Mouse (Mus musculus) lung, postnatal 0 days (tissue): ENCODE results near the gene Zic2. TPM values are rescaled to one million over a fixed set of nuclear protein-coding genes. Genes with fewer than 3 reads are reported as not detected.

Experiments used
- ATAC-seq: fragments of 200-750 bp; cut with Nextera tagmentation; 2 replicates; pipeline ENCODE4 v1.8.0; 2017; ENCODE audit warnings: moderate library complexity
- DNase-seq: peaks from one replicate; pipeline ENCODE4 v3.0.0-alpha.2; 2016; ENCODE audit warnings: low spot score
- H3K27ac ChIP-seq: fragments of 300-500 bp; sonication (generic); 2 replicates; pipeline ENCODE4 v1.5.1; 2014; ENCODE audit warnings: antibody characterized with exemption, mild to moderate bottlenecking, low read length, mixed read lengths
- H3K27me3 ChIP-seq: fragments of 300-500 bp; sonication (generic); replicated peaks from 2 replicates; pipeline ENCODE4 v1.6.1; 2014; ENCODE audit warnings: low read length, mixed read lengths; ENCODE audit not compliant: insufficient read depth
- H3K36me3 ChIP-seq: fragments of 300-500 bp; sonication (generic); 2 replicates; pipeline ENCODE4 v1.6.1; 2014; ENCODE audit warnings: low read length, mixed read lengths; ENCODE audit not compliant: insufficient read depth
- H3K4me1 ChIP-seq: fragments of 300-500 bp; sonication (generic); 2 replicates; pipeline ENCODE4 v1.6.1; 2014; ENCODE audit warnings: antibody characterized with exemption, low read depth, low read length, mixed read lengths; ENCODE audit not compliant: insufficient read depth
- H3K4me2 ChIP-seq: fragments of 300-500 bp; sonication (generic); replicated peaks from 2 replicates; pipeline ENCODE4 v1.6.1; 2014; ENCODE audit warnings: low read depth, mild to moderate bottlenecking, low read length, moderate library complexity, mixed read lengths
- H3K4me3 ChIP-seq: fragments of 300-500 bp; sonication (generic); 2 replicates; pipeline ENCODE4 v1.5.1; 2014; ENCODE audit warnings: low read depth, low read length
- H3K9ac ChIP-seq: fragments of 300-500 bp; sonication (generic); replicated peaks from 2 replicates; pipeline ENCODE4 v1.6.1; 2014; ENCODE audit warnings: low read depth, mild to moderate bottlenecking
- H3K9me3 ChIP-seq: fragments of 300-500 bp; sonication (generic); 2 replicates; pipeline ENCODE4 v1.6.1; 2016; ENCODE audit warnings: low read length, mixed read lengths
- CTCF ChIP-seq: IDR thresholded peaks from 2 replicates; pipeline ENCODE4 v1.5.1; 2016; ENCODE audit warnings: antibody characterized with exemption, mild to moderate bottlenecking
- EP300 ChIP-seq: IDR thresholded peaks from 2 replicates; pipeline ENCODE4 v1.6.1; 2016; ENCODE audit warnings: antibody characterized with exemption, mild to moderate bottlenecking, control low read depth
- WGBS: fragments of 180-500 bp; shearing (Covaris S2); extraction: QIAGEN DNeasy Blood & Tissue Kit; methylation state at CpG from one replicate; pipeline ENCODE4 v1.1.7; 2014; 5-methylcytosine and 5-hydroxymethylcytosine counted together
- polyA plus RNA-seq: library from polyadenylated mRNA; unstranded; fragments of >200 nt; fragmentation: Nextera tagmentation; extraction: Ambion mirVana; gene quantifications from 2 replicates; pipeline ENCODE4 v1.2.1, GENCODE M21; 2015

Gene Zic2
- polyA plus RNA-seq, 1 experiment from 2014 or later, result 0.05 TPM

DNA sequence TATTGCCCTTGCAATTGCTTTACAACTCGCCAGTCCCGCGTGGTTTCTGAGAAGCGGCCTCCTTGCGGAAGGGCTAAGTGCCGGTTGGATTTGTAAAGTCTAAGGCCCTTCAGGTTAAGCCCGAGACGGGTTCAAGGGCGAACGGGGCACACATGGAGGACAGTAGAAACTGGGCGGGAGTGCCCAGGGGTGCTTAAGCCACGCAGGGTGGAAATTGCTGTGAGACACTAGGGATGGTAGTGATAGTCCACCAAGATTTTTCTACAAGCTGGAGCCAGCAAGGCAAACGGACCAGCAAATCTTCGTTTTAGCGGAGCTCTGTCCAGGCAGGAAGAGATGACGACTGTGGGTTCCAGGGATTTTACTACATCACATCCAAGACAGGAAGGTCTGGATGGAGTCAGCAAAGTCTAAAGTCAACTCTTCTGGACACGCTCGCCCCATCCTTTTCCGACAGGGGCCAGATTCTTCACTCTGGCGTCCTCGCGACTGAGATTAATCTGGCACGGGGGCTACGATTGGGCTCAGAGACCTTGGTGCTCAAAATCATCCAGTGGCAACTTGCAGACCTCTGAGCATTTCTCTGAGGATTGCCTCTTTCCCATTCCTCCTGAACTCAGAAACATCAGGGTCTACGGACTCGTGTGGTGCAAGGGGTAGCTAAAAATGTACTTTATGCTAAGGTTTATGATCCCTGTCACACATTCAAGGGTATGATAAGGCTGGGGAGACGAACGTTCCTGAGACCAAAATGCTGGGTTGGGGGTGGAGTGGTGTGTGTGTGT, 6.1 kb upstream of the Zic2 start:
- H3K27ac ChIP-seq, result no peak overlapping the region
- no peak overlapping the region for H3K4me3 ChIP-seq
- H3K9ac ChIP-seq, result no peak overlapping the region
- H3K4me2 ChIP-seq, result no peak overlapping the region
- 3% methylated on average over 28 of the region's 28 CpGs for WGBS
- H3K36me3 ChIP-seq, result no peaks in the 10 kb centered on the region
- no peak for ATAC-seq
- H3K27me3 ChIP-seq, result peaks cover 98% of the 10 kb centered on the region
- no peaks in the 10 kb centered on the region for H3K9me3 ChIP-seq
- no peak for DNase-seq
- TF ChIP-seq EP300 (no peak), CTCF (no peak)
- H3K4me1 ChIP-seq, result 0 out of 2 replicates have a peak, but pooled peaks cover 7% of the 10 kb centered on the region

DNA sequence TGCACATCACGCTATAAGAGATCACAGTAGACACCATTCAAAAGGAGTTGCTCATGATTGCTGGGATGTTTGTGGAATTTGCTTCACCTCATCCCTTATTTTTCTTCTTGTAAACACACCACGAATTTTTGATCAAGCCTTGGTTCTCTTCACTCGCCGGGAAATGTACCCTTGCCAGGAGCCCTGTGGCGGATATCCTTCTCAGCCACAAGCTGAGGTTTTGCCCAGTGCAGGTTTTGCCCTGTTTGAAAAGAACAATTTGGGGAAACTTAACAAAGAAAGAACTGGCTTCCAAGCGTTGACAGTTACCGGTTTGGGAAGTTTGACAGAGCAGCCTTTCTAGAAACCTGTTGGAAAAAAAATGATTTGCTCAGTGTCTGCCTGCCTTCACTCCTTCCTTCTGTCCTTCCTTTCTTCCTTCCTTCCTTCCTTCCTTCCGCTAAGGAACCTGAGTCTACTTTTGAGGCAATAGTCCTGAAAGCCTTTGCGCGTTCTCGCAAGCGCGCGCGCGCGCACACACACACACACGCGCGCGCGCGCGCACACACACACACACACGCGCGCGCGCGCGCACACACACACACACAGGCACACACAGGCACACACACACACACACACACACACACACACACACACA, 3.7 kb upstream of the Zic2 start:
- DNase-seq (no peak), ATAC-seq (no peak)
- H3K36me3 ChIP-seq, result no peaks in the 10 kb centered on the region
- WGBS, result 9% methylated on average over 31 of the region's 31 CpGs
- no peak overlapping the region for H3K4me3 ChIP-seq
- no peak overlapping the region for H3K27ac ChIP-seq
- no peak overlapping the region for H3K4me2 ChIP-seq
- TF ChIP-seq CTCF (no peak), EP300 (no peak)
- no peak overlapping the region for H3K9ac ChIP-seq
- peaks cover 7% of the 10 kb centered on the region for H3K4me1 ChIP-seq
- H3K27me3 ChIP-seq, result peaks cover 97% of the 10 kb centered on the region
- no peaks in the 10 kb centered on the region for H3K9me3 ChIP-seq

- H3K4me2 ChIP-seq, result no peak overlapping the region
- 2% methylated on average over 13 of the region's 13 CpGs for WGBS
- peaks cover 7% of the 10 kb centered on the region for H3K4me1 ChIP-seq
- no peaks in the 10 kb centered on the region for H3K9me3 ChIP-seq
- H3K27me3 ChIP-seq, result peaks cover 97% of the 10 kb centered on the region
- DNase-seq, result no peak
- H3K36me3 ChIP-seq, result no peaks in the 10 kb centered on the region
- ATAC-seq, result no peak
- H3K4me3 ChIP-seq, result no peak overlapping the region
- TF ChIP-seq EP300 (no peak), CTCF (no peak)
- no peak overlapping the region for H3K9ac ChIP-seq
- no peak overlapping the region for H3K27ac ChIP-seq
Observed at GRCm38 (mm10) chr14:122472161-122472560, 3.1 kb upstream of the Zic2 start.

DNA sequence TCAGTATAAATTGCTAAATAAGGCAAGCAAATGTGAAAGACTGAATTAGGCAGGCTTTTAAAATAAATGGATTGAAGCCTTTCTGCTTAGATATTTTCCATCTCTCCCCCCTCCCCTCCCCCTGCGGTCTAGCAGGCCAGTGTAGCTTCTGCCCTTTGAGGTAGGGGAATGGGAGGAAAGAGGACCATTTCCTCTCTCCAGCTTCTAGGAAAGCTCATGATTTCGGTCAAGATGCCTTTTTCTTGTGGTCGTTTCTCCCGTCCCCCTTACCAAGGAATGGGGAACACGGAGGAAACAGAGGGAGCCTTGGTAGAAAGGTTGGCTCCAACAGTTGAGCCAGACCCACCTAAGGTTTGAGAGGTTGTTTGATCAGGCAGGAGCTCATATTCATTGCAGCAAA, 2.6 kb upstream of the Zic2 start:
- Histone ChIP-seq H3K9me3 (no peaks in the 10 kb centered on the region), H3K27ac (no peak overlapping the region), H3K4me1 (peaks cover 7% of the 10 kb centered on the region), H3K4me3 (no peak overlapping the region), H3K4me2 (no peak overlapping the region), H3K36me3 (no peaks in the 10 kb centered on the region), H3K27me3 (peaks cover 97% of the 10 kb centered on the region), H3K9ac (no peak overlapping the region)
- DNase-seq (no peak), ATAC-seq (no peak)
- TF ChIP-seq CTCF (no peak), EP300 (no peak)
- WGBS, result 4% methylated on average over 5 of the region's 5 CpGs

DNA sequence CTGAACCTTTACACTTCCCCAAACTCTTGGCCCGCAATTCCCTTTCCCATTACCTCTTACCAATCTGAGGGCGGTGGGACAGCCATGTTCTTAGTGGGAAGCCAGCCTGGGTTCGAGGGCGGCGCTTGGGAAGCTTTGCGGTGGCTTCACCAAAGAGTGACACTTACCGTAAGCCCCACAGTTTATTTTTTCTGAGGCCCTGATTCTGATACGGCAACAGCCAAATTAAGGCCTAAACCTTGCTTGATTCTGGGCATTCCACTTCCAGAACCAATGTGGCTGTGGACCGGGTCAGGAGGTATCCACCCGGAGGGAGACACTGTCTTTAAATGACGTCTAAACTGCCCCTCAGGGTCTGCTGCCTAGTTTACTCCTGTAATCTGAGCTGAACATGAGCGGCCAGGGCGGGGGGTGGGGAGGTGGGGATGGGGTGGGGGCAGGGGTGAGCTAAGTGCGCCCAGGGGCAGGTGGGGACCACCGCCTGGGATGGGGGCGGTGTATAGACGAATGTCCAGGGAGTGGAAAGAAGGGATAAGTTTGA, 2.0 kb upstream of the Zic2 start:
- no peaks in the 10 kb centered on the region for H3K9me3 ChIP-seq
- TF ChIP-seq EP300, result no peak
- TF ChIP-seq CTCF, result no peak
- H3K4me2 ChIP-seq, result no peak overlapping the region
- H3K27me3 ChIP-seq, result peaks cover 97% of the 10 kb centered on the region
- WGBS, result 3% methylated on average over 17 of the region's 17 CpGs
- DNase-seq (no peak), ATAC-seq (no peak)
- no peak overlapping the region for H3K4me3 ChIP-seq
- no peaks in the 10 kb centered on the region for H3K36me3 ChIP-seq
- peaks cover 7% of the 10 kb centered on the region for H3K4me1 ChIP-seq
- no peak overlapping the region for H3K9ac ChIP-seq
- no peak overlapping the region for H3K27ac ChIP-seq

DNA sequence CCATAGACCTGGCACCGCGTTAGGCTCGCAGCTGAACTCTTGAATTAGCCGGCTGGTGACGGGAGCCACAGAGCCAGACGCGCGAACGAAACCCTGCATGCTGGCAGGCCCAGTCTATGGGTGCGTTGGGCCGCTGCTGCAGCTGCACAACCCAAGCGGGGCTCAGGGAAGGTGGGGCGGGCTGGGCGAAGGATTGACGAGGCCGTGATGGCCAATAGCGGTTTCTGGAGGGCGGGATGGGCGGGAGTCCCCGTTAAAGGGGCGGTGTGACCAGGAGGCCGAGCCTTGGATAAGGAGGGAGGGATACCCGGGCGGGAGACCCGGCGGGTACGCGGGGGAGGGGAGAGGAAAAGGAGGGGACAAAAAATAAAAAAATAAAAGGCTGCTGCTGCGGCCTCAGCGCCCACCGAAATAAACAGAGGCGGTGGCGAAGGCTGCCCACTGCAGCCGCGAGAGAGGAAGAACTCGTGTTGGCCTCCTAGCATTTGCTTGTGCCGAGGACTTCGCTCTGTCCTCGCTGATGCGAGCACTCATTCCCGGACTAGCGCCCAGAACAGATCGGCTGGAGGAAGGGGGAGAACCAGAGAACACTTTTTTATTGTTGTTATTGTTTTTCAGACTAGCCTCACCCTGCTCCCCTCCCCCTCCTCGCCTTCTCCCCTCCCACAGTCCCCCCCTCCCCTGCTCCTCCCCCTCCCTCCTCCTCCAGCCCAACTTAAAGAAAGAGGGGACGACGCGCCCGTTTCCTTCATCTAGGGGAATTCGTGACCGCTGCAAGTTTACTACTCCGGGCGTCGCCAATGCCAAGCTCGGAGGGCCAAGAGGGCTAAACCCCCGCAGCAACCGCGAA, 969 bp upstream of the Zic2 start:
- Histone ChIP-seq H3K9me3 (no peaks in the 10 kb centered on the region), H3K9ac (no peak overlapping the region), H3K4me1 (peaks cover 7% of the 10 kb centered on the region), H3K4me2 (peak overlapping the region; percentile 57), H3K36me3 (no peaks in the 10 kb centered on the region), H3K4me3 (peak overlapping the region; percentile 35; the same call in 1 of the 2 replicates), H3K27me3 (peaks cover 95% of the 10 kb centered on the region), H3K27ac (no peak overlapping the region)
- DNase-seq (no peak), ATAC-seq (no peak; the same call in 1 of the 2 replicates)
- 3% methylated on average over 55 of the region's 57 CpGs for WGBS
- TF ChIP-seq CTCF, result no peak
- no peak for TF ChIP-seq EP300
